Mouse (Mus musculus) CH12.LX (cell line): Measurements from ENCODE around the gene Gm21304.
"Not testable (repeated sequence)": the region's sequence is repeated elsewhere in the genome, so short reads cannot be mapped to it uniquely, and the experiment has no call there.

Experiments used
- BHLHE40 ChIP-seq: IDR thresholded peaks from 2 replicates; pipeline ENCODE4 v1.6.1; 2011; ENCODE audit warnings: mild to moderate bottlenecking, low read depth, low read length, improper control_type of control experiment
- CTCF ChIP-seq, 2 experiments: IDR thresholded peaks in 1 of 2; conservative IDR thresholded peaks in 1 of 2; 2 replicates each; pipeline ENCODE4 v1.5.1; 2011 to 2012; ENCODE audit warnings: low read depth in 2 of 2, low read length in 2 of 2, improper control_type of control experiment in 1 of 2, inconsistent platforms in 1 of 2, mild to moderate bottlenecking in 1 of 2, moderate library complexity in 1 of 2
- EP300 ChIP-seq: IDR thresholded peaks from 2 replicates; pipeline ENCODE4 v1.6.1; 2011; ENCODE audit warnings: low read length, improper control_type of control experiment
- ETS1 ChIP-seq: conservative IDR thresholded peaks from 2 replicates; pipeline ENCODE4 v1.6.1; 2012; ENCODE audit warnings: low read depth, mild to moderate bottlenecking, inconsistent platforms, low read length, improper control_type of control experiment, moderate library complexity
- HCFC1 ChIP-seq: IDR thresholded peaks from 2 replicates; pipeline ENCODE4 v1.6.1; 2012; ENCODE audit warnings: low read depth, mild to moderate bottlenecking, inconsistent platforms, low read length, improper control_type of control experiment
- MAFK ChIP-seq: IDR thresholded peaks from 2 replicates; pipeline ENCODE4 v1.6.1; 2011; ENCODE audit warnings: low read length, improper control_type of control experiment; ENCODE audit not compliant: insufficient replicate concordance
- MAX ChIP-seq: IDR thresholded peaks from 2 replicates; pipeline ENCODE4 v1.6.1; 2011; ENCODE audit warnings: low read length, improper control_type of control experiment
- NRF1 ChIP-seq: IDR thresholded peaks from 2 replicates; pipeline ENCODE4 v1.6.1; 2014; ENCODE audit warnings: low read depth, mild to moderate bottlenecking, inconsistent platforms, low read length, improper control_type of control experiment, moderate library complexity
- PAX5 ChIP-seq: IDR thresholded peaks from 2 replicates; pipeline ENCODE4 v1.6.1; 2012; ENCODE audit warnings: low read length, inconsistent platforms, mixed read lengths
- POLR2A ChIP-seq: IDR thresholded peaks from 2 replicates; pipeline ENCODE4 v1.6.1; 2011; ENCODE audit warnings: low read depth, mild to moderate bottlenecking, improper control_type of control experiment, low read length
- RAD21 ChIP-seq: IDR thresholded peaks from 2 replicates; pipeline ENCODE4 v1.6.1; 2011; ENCODE audit warnings: low read depth, mild to moderate bottlenecking, low read length, improper control_type of control experiment, moderate library complexity
- SMC3 ChIP-seq: IDR thresholded peaks from 2 replicates; pipeline ENCODE4 v1.6.1; 2011; ENCODE audit warnings: low read depth, low read length, improper control_type of control experiment
- TCF12 ChIP-seq: IDR thresholded peaks from 2 replicates; pipeline ENCODE4 v1.6.1; 2014; ENCODE audit warnings: low read depth, mild to moderate bottlenecking, inconsistent platforms, low read length, improper control_type of control experiment
- UBTF ChIP-seq: IDR thresholded peaks from 2 replicates; pipeline ENCODE4 v1.6.1; 2012; ENCODE audit warnings: low read depth, mild to moderate bottlenecking, inconsistent platforms, low read length, improper control_type of control experiment, moderate library complexity

GRCm38 (mm10) chr10:104185233-104185632, 16.9 kb downstream of the Gm21304 start, which contains the start of gene Gm20765:
- TF ChIP-seq RAD21; POLR2A; EP300; NRF1; PAX5; ETS1; TCF12; HCFC1; BHLHE40; CTCF (conservative IDR thresholded peaks at IDR 0.05 in 1 of 2, IDR thresholded peaks at IDR 0.05 in 1 of 2; ENCODE audit: low read depth in 2 of 2, low read length in 2 of 2); UBTF; SMC3; MAFK; MAX: not testable (repeated sequence)
